Mouse (Mus musculus): ENCODE data around the gene Gid4.
"Not testable (repeated sequence)": the region's sequence is repeated elsewhere in the genome, so short reads cannot be mapped to it uniquely, and the experiment has no call there.

Gene Gid4

GRCm38 (mm10) chr11:60435133-60435532, 18.2 kb downstream of the Gid4 start:
- no peak for DNase-seq

- no peak for DNase-seq
These were observed 19.7 kb downstream of the Gid4 start for GRCm38 (mm10) chr11:60436618-60437017.

- not testable (repeated sequence) for DNase-seq
These were observed 22.7 kb downstream of the Gid4 start for GRCm38 (mm10) chr11:60439621-60440020.

GRCm38 (mm10) chr11:60440176-60440575, 23.2 kb downstream of the Gid4 start:
- DNase-seq, result no peak

- DNase-seq, result no peak
These were observed 26.0 kb downstream of the Gid4 start for GRCm38 (mm10) chr11:60442896-60443295.

GRCm38 (mm10) chr11:60444007-60444406, 27.1 kb downstream of the Gid4 start:
- no peak for DNase-seq

GRCm38 (mm10) chr11:60454080-60454744, 37.3 kb downstream of the Gid4 start, which contains the start of gene Drg2:
Drg2 (plus strand) TSS chr11:60454591.
- DNase-seq, result peak; percentile 86

GRCm38 (mm10) chr11:60454745-60455087, 37.8 kb downstream of the Gid4 start:
- no peak for DNase-seq

GRCm38 (mm10) chr11:60457973-60458372, 41.0 kb downstream of the Gid4 start:
- no peak for DNase-seq

- no peak for DNase-seq
These were observed 49.0 kb downstream of the Gid4 start for GRCm38 (mm10) chr11:60465943-60466380.

- no peak for DNase-seq
These were observed 52.1 kb downstream of the Gid4 start, which contains the start of gene Myo15 for GRCm38 (mm10) chr11:60469039-60469438. Myo15 (plus strand) TSS chr11:60469339.

GRCm38 (mm10) chr11:60470743-60471142, 53.8 kb downstream of the Gid4 start:
- DNase-seq, result no peak

GRCm38 (mm10) chr11:60474534-60474933, 57.6 kb downstream of the Gid4 start:
- DNase-seq, result no peak

GRCm38 (mm10) chr11:60475668-60476362, 58.9 kb downstream of the Gid4 start:
- DNase-seq, result no peak

GRCm38 (mm10) chr11:60478121-60478520, 61.2 kb downstream of the Gid4 start:
- DNase-seq, result no peak

- no peak for DNase-seq
These were observed 69.3 kb downstream of the Gid4 start for GRCm38 (mm10) chr11:60486267-60486666.

GRCm38 (mm10) chr11:60492726-60493125, 75.8 kb downstream of the Gid4 start:
- no peak for DNase-seq

GRCm38 (mm10) chr11:60495692-60496091, 78.7 kb downstream of the Gid4 start:
- DNase-seq, result no peak
